Mouse (Mus musculus) small intestine, adult 2 months (tissue): ENCODE measurements around the gene Pitpnm3.

Experiments used
- CTCF ChIP-seq: fragments of 200-500 bp; IDR thresholded peaks from 2 replicates; pipeline ENCODE4 v1.5.1; 2012; ENCODE audit warnings: low read depth, mild to moderate bottlenecking, control low read depth, inconsistent platforms, low read length, moderate library complexity, mixed read lengths; ENCODE audit not compliant: insufficient replicate concordance, insufficient read length; ENCODE audit errors: extremely low read depth
- POLR2A ChIP-seq: fragments of 200-500 bp; IDR thresholded peaks from 2 replicates; pipeline ENCODE4 v1.6.1; 2012; ENCODE audit warnings: low read depth, mild to moderate bottlenecking, control low read depth, inconsistent platforms, low read length, moderate library complexity

DNA sequence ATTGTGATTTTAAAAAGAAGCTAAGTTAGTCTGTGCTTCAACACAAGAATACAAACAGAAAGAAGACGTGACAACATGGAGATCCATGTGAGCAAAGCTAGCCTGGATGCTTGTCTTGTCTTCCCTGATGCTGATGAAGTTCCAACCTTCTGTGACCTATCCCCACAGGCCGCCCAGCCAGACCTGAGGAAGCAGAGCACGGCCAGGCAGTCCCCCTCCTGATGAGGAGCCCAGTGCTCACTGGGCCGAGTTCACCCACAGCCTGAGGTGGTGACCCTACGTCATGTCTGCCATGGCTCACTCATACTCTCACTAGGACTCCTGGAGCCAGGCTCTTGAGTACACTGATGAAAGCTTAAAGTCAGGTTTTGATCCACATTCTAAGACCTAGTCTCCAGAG, 37.9 kb upstream of the Pitpnm3 start:
- TF ChIP-seq CTCF = no peak
- no peak for TF ChIP-seq POLR2A
